Mouse (Mus musculus): Measurements from ENCODE around the gene Dnajc25. TPM values are rescaled to one million over a fixed set of nuclear protein-coding genes. Genes with fewer than 3 reads are reported as not detected.

Dnajc25 gene
- polyA plus RNA-seq, 1 experiment from 2014 or later, result 6.8 TPM

GRCm38 (mm10) chr4:59043074-59043473, 48.2 kb downstream of the Dnajc25 start:
- Histone ChIP-seq H3K9me3 (peaks cover 2% of the 10 kb centered on the region; the same call in 1 of the 2 replicates), H3K4me2 (no peak overlapping the region), H3K4me1 (replicated peaks) (no peaks in the 10 kb centered on the region), H3K36me3 (peaks cover 31% of the 10 kb centered on the region), H3K27me3 (no peaks in the 10 kb centered on the region), H3K9ac (no peak overlapping the region), H3K27ac (replicated peaks) (no peak overlapping the region), H3K4me3 (no peak overlapping the region)
- WGBS, result 95% methylated on average over 5 of the region's 5 CpGs
- no peak for ATAC-seq (ENCODE audit: low read depth)

GRCm38 (mm10) chr4:59043891-59044290, 49.0 kb downstream of the Dnajc25 start:
- no peak for ATAC-seq (ENCODE audit: low read depth)
- H3K27ac ChIP-seq (replicated peaks), result no peak overlapping the region
- peaks cover 31% of the 10 kb centered on the region for H3K36me3 ChIP-seq
- no peak overlapping the region for H3K9ac ChIP-seq
- H3K4me1 ChIP-seq (replicated peaks), result no peaks in the 10 kb centered on the region
- H3K27me3 ChIP-seq, result no peaks in the 10 kb centered on the region
- no peak overlapping the region for H3K4me3 ChIP-seq
- peaks cover 2% of the 10 kb centered on the region; the same call in 1 of the 2 replicates for H3K9me3 ChIP-seq
- H3K4me2 ChIP-seq, result no peak overlapping the region
- 92% methylated on average over 6 of the region's 6 CpGs for WGBS

- no peak for ATAC-seq (ENCODE audit: low read depth)
- H3K27me3 ChIP-seq, result no peaks in the 10 kb centered on the region
- H3K4me2 ChIP-seq, result no peak overlapping the region
- H3K9ac ChIP-seq, result no peak overlapping the region
- peaks cover 3% of the 10 kb centered on the region for H3K36me3 ChIP-seq
- 25% methylated on average over 3 of the region's 3 CpGs for WGBS
- H3K9me3 ChIP-seq, result peaks cover 2% of the 10 kb centered on the region; the same call in 1 of the 2 replicates
- no peak overlapping the region for H3K27ac ChIP-seq (replicated peaks)
- H3K4me1 ChIP-seq (replicated peaks), result no peaks in the 10 kb centered on the region
- H3K4me3 ChIP-seq, result no peak overlapping the region
Measured at GRCm38 (mm10) chr4:59047222-59047621, 52.4 kb downstream of the Dnajc25 start.

GRCm38 (mm10) chr4:59051081-59051480, 56.2 kb downstream of the Dnajc25 start:
- Histone ChIP-seq H3K9ac (no peak overlapping the region), H3K4me2 (no peak overlapping the region), H3K27ac (replicated peaks) (no peak overlapping the region), H3K9me3 (no peaks in the 10 kb centered on the region), H3K4me1 (replicated peaks) (no peaks in the 10 kb centered on the region), H3K27me3 (no peaks in the 10 kb centered on the region), H3K36me3 (no peaks in the 10 kb centered on the region), H3K4me3 (no peak overlapping the region)
- 92% methylated on average over 1 of the region's 1 CpGs for WGBS
- no peak for ATAC-seq (ENCODE audit: low read depth)

- no peak for ATAC-seq (ENCODE audit: low read depth)
- 92% methylated on average over 3 of the region's 3 CpGs for WGBS
- Histone ChIP-seq H3K9ac (no peak overlapping the region), H3K27me3 (no peaks in the 10 kb centered on the region), H3K9me3 (no peaks in the 10 kb centered on the region), H3K27ac (replicated peaks) (no peak overlapping the region), H3K4me3 (no peak overlapping the region), H3K4me1 (replicated peaks) (no peaks in the 10 kb centered on the region), H3K36me3 (no peaks in the 10 kb centered on the region), H3K4me2 (no peak overlapping the region)
Measured at GRCm38 (mm10) chr4:59057929-59058328, 63.1 kb downstream of the Dnajc25 start.

- H3K27ac ChIP-seq (replicated peaks), result no peak overlapping the region
- no peak for ATAC-seq (ENCODE audit: low read depth)
- no peak overlapping the region for H3K9ac ChIP-seq
- WGBS, result 78% methylated on average over 12 of the region's 12 CpGs
- no peaks in the 10 kb centered on the region for H3K36me3 ChIP-seq
- H3K4me1 ChIP-seq (replicated peaks), result no peaks in the 10 kb centered on the region
- no peaks in the 10 kb centered on the region for H3K9me3 ChIP-seq
- no peaks in the 10 kb centered on the region for H3K27me3 ChIP-seq
- H3K4me2 ChIP-seq, result no peak overlapping the region
- no peak overlapping the region for H3K4me3 ChIP-seq
Measured at GRCm38 (mm10) chr4:59062526-59062925, 67.7 kb downstream of the Dnajc25 start.

- no peak overlapping the region for H3K4me3 ChIP-seq
- H3K27ac ChIP-seq (replicated peaks), result no peak overlapping the region
- no peaks in the 10 kb centered on the region for H3K4me1 ChIP-seq (replicated peaks)
- ATAC-seq (ENCODE audit: low read depth), result no peak
- WGBS, result 54% methylated on average over 3 of the region's 3 CpGs
- no peak overlapping the region for H3K9ac ChIP-seq
- H3K9me3 ChIP-seq, result no peaks in the 10 kb centered on the region
- H3K4me2 ChIP-seq, result no peak overlapping the region
- no peaks in the 10 kb centered on the region for H3K27me3 ChIP-seq
- H3K36me3 ChIP-seq, result no peaks in the 10 kb centered on the region
Measured at GRCm38 (mm10) chr4:59069276-59069675, 74.4 kb downstream of the Dnajc25 start.

Other genes starting within 250 kb of the Dnajc25 start
- not detected in 2 replicates for gene Olfr267, start 207.3 kb upstream of the Dnajc25 start, polyA plus RNA-seq (2015; fragmentation: Nextera tagmentation; extraction: Ambion mirVana)
- gene Ecpas, start 82.3 kb upstream of the Dnajc25 start, polyA plus RNA-seq (2015; fragmentation: Nextera tagmentation; extraction: Ambion mirVana), result 27.0 and 30.8 TPM in 2 replicates
- gene Zkscan16, start 51.4 kb upstream of the Dnajc25 start, polyA plus RNA-seq (2015; fragmentation: Nextera tagmentation; extraction: Ambion mirVana), result 0.44 and 0.47 TPM in 2 replicates
- 5.8 and 6.8 TPM in 2 replicates for gene Ptgr1, start 7.9 kb upstream of the Dnajc25 start, polyA plus RNA-seq (2015; fragmentation: Nextera tagmentation; extraction: Ambion mirVana)
- gene Gm20503, start 8.1 kb downstream of the Dnajc25 start, polyA plus RNA-seq (2015; fragmentation: Nextera tagmentation; extraction: Ambion mirVana), result 4.8 and 10.0 TPM in 2 replicates
- 150 and 161 TPM in 2 replicates for gene Gng10, start 40.0 kb downstream of the Dnajc25 start, polyA plus RNA-seq (2015; fragmentation: Nextera tagmentation; extraction: Ambion mirVana)
- not detected in 2 replicates for gene AI481877, start 143.9 kb downstream of the Dnajc25 start, polyA plus RNA-seq (2015; fragmentation: Nextera tagmentation; extraction: Ambion mirVana)
- gene Ugcg, start 194.2 kb downstream of the Dnajc25 start, polyA plus RNA-seq (2015; fragmentation: Nextera tagmentation; extraction: Ambion mirVana), result 15.1 and 17.0 TPM in 2 replicates

Measured in neural tube, embryonic 13.5 days (tissue).